Mouse (Mus musculus) naive thymus-derived CD4-positive, alpha-beta T cell, adult 2 months (primary cell): ENCODE measurements around the gene Fabp6.

Source experiments
- DNase-seq: peaks from one replicate; pipeline ENCODE4 v3.0.0-alpha.2; 2011; ENCODE audit warnings: low read depth

Gene Fabp6

GRCm38 (mm10) chr11:43548148-43548547 lies 53.2 kb downstream of the Fabp6 start:
- no peak for DNase-seq

GRCm38 (mm10) chr11:43546678-43547077 lies 54.7 kb downstream of the Fabp6 start:
- DNase-seq, result no peak
